8 mouse cellular contexts compared by ENCODE assay signal in genomic region chr2:60879966-60880788, GRCm38 (mm10).
DNase-seq lines count a peak whose midpoint lies in the region; ATAC-seq and TF ChIP-seq lines count a peak whose summit lies in the region.

No protein-coding gene starts in this region.

- 25% methylated on average over 14 of the region's 14 CpGs for WGBS in bone marrow, adult 2 months
- 4% methylated on average over 14 of the region's 14 CpGs for WGBS in hindbrain, embryonic 15.5 days
- WGBS in midbrain, postnatal 0 days, result 7% methylated on average over 14 of the region's 14 CpGs

- no peak for TF ChIP-seq CTCF in layer of hippocampus, adult 2 months (conservative IDR thresholded peaks at IDR 0.05)
- no peak for TF ChIP-seq CTCF in bone marrow, adult 2 months (IDR thresholded peaks at IDR 0.05; ENCODE audit: control insufficient read depth, insufficient read depth, low read length)
- TF ChIP-seq CTCF in midbrain, postnatal 0 days (IDR thresholded peaks at IDR 0.05), result no peak

- no peaks in the 10 kb centered on the region for H3K9me3 ChIP-seq in hindbrain, embryonic 15.5 days
- H3K9me3 ChIP-seq in midbrain, postnatal 0 days (ENCODE audit: low read length), result no peaks in the 10 kb centered on the region

- no peak for ATAC-seq in hindbrain, embryonic 15.5 days (ENCODE audit: low FRiP score, low read depth)
- no peak for ATAC-seq in midbrain, postnatal 0 days (ENCODE audit: low FRiP score)

- peak overlapping the region; percentile 97 for H3K4me2 ChIP-seq in hindbrain, embryonic 15.5 days
- peak overlapping the region; percentile 91 for H3K4me2 ChIP-seq in midbrain, postnatal 0 days (ENCODE audit: low read depth, low read length, poor library complexity, severe bottlenecking)

- no peaks in the 10 kb centered on the region for H3K27me3 ChIP-seq in hindbrain, embryonic 15.5 days
- no peaks in the 10 kb centered on the region for H3K27me3 ChIP-seq in midbrain, postnatal 0 days (ENCODE audit: insufficient read depth, low read length)

- peak overlapping the region; percentile 21; the same call in 1 of the 2 replicates for H3K27ac ChIP-seq in layer of hippocampus, adult 2 months
- peak overlapping the region; percentile 99; the same call in 1 of the 2 replicates for H3K27ac ChIP-seq in bone marrow, adult 2 months (ENCODE audit: control insufficient read depth, insufficient read depth, low read depth, low read length, poor library complexity)
- H3K27ac ChIP-seq in hindbrain, embryonic 15.5 days (replicated peaks), result peak overlapping the region; percentile 89
- no peak overlapping the region for H3K27ac ChIP-seq in midbrain, postnatal 0 days (ENCODE audit: low read depth, low read length)

- H3K4me1 ChIP-seq in bone marrow, adult 2 months (ENCODE audit: control insufficient read depth, insufficient read depth, low read length), result peaks cover 8% of the 10 kb centered on the region
- H3K4me1 ChIP-seq in hindbrain, embryonic 15.5 days (replicated peaks), result peaks cover 51% of the 10 kb centered on the region
- H3K4me1 ChIP-seq in midbrain, postnatal 0 days (ENCODE audit: insufficient read depth, low read length), result no peaks in the 10 kb centered on the region

- no peak for TF ChIP-seq POLR2A in bone marrow, adult 2 months (IDR thresholded peaks at IDR 0.05; ENCODE audit: borderline replicate concordance, control insufficient read depth, low read depth, low read length)

- H3K9ac ChIP-seq in hindbrain, embryonic 15.5 days, result peak overlapping the region; percentile 86
- no peak overlapping the region; the same call in 1 of the 2 replicates for H3K9ac ChIP-seq in midbrain, postnatal 0 days (replicated peaks; ENCODE audit: low read length, poor library complexity, severe bottlenecking)

- peak overlapping the region; percentile 76 for H3K4me3 ChIP-seq in layer of hippocampus, adult 2 months
- peak overlapping the region; percentile 75 for H3K4me3 ChIP-seq in bone marrow, adult 2 months (replicated peaks; ENCODE audit: control insufficient read depth, low read depth, low read length)
- H3K4me3 ChIP-seq in hindbrain, embryonic 15.5 days, result peak overlapping the region; percentile 91
- H3K4me3 ChIP-seq in midbrain, postnatal 0 days (ENCODE audit: low read depth, low read length), result peak overlapping the region; percentile 96

- no peak for DNase-seq in layer of hippocampus, adult 2 months (ENCODE audit: low spot score in 2 of 2)
- no peak for DNase-seq in layer of hippocampus, adult 9-10 months (ENCODE audit: low spot score)
- DNase-seq in midbrain, postnatal 0 days (ENCODE audit: low spot score), result no peak
- no peak for DNase-seq in frontal cortex, postnatal 36 days (ENCODE audit: low spot score in 2 of 2)
- no peak for DNase-seq in ovary, adult 18-20 months (ENCODE audit: low spot score)
- DNase-seq in left cerebral cortex, adult 9 months (ENCODE audit: low spot score in 2 of 2), result no peak

- H3K36me3 ChIP-seq in hindbrain, embryonic 15.5 days, result no peaks in the 10 kb centered on the region
- no peaks in the 10 kb centered on the region for H3K36me3 ChIP-seq in midbrain, postnatal 0 days (ENCODE audit: insufficient read depth, low read length)
